Mouse (Mus musculus): Measurements from ENCODE around the gene Rplp0.

Rplp0 gene

GRCm38 (mm10) chr5:115581662-115582061 is 22.4 kb downstream of the Rplp0 start:
- no peak for DNase-seq (ENCODE audit: low spot score in 2 of 2)

- no peak for DNase-seq (ENCODE audit: low spot score in 2 of 2)
Observed at GRCm38 (mm10) chr5:115585616-115586015, 26.3 kb downstream of the Rplp0 start.

- DNase-seq (ENCODE audit: low spot score in 2 of 2) = peak in 1 of 2 experiments; percentile 42
Observed at GRCm38 (mm10) chr5:115586166-115586565, 26.9 kb downstream of the Rplp0 start.

- DNase-seq (ENCODE audit: low spot score in 2 of 2) = no peak
Observed at GRCm38 (mm10) chr5:115586780-115587179, 27.5 kb downstream of the Rplp0 start.

GRCm38 (mm10) chr5:115591028-115591427 is 31.8 kb downstream of the Rplp0 start:
- no peak for DNase-seq (ENCODE audit: low spot score in 2 of 2)

GRCm38 (mm10) chr5:115591506-115591905 is 32.2 kb downstream of the Rplp0 start:
- no peak for DNase-seq (ENCODE audit: low spot score in 2 of 2)

- DNase-seq (ENCODE audit: low spot score in 2 of 2) = no peak
Observed at GRCm38 (mm10) chr5:115603561-115603960, 44.3 kb downstream of the Rplp0 start.

GRCm38 (mm10) chr5:115611566-115611965 is 52.3 kb downstream of the Rplp0 start:
- DNase-seq (ENCODE audit: low spot score in 2 of 2) = no peak
